Comparison of ENCODE assay signal across 25 mouse cellular contexts in the genomic region with DNA sequence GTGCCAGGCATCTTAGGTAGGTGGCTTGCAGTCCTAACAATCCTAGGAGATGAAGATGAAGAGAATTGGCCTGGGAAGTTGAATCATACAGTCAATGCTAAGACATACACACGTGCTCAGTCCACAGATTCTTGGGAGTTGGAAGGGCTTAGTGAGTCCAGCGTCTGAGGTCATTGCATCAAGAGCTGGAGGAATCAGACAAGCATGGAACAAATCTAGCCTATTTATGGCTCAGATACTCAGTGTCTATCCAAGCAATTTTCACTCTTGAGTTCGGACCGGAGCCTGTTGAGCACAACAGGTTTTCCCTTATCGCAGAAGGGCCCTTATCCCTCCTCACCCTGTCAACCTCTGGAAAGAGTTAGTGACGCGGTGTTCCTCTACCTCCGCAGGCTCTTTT. TPM values are rescaled to one million over a fixed set of nuclear protein-coding genes. Genes with fewer than 3 reads are reported as not detected.
A peak's percentile ranks its signal among the peaks of the same experiment; 100 is the strongest.
DNase-seq lines count a peak whose midpoint lies in the region; ATAC-seq and TF ChIP-seq lines count a peak whose summit lies in the region.
"Had no signal": no experiment of that assay in that cellular context is flagged by ENCODE, and none has a peak within 500 bp of the region (broad histone marks: within the 10 kb centered on the region; RNA-seq: fewer than 3 reads in every experiment).

No protein-coding gene starts in this region.

- no peaks in the 10 kb centered on the region for H3K9me3 ChIP-seq in lung, postnatal 0 days (ENCODE audit: low read length)
- H3K9me3 ChIP-seq: embryonic facial prominence, embryonic 12.5 days; embryonic facial prominence, embryonic 15.5 days; forebrain, embryonic 13.5 days; G1E; hindbrain, embryonic 12.5 days had no signal

- no peak for TF ChIP-seq EP300 in heart, adult 2 months (IDR thresholded peaks at IDR 0.05; ENCODE audit: insufficient read depth, low read depth, low read length)
- TF ChIP-seq EP300 in lung, postnatal 0 days (IDR thresholded peaks at IDR 0.05) = no peak

- H3K36me3 ChIP-seq in heart, adult 2 months (ENCODE audit: control insufficient read depth, insufficient read depth, low read length) = no peaks in the 10 kb centered on the region
- H3K36me3 ChIP-seq in lung, postnatal 0 days (ENCODE audit: insufficient read depth, low read length) = no peaks in the 10 kb centered on the region
- H3K36me3 ChIP-seq: embryonic facial prominence, embryonic 12.5 days; embryonic facial prominence, embryonic 15.5 days; G1E; hindbrain, embryonic 12.5 days had no signal

- no peaks in the 10 kb centered on the region for H3K27me3 ChIP-seq in heart, adult 2 months (ENCODE audit: control insufficient read depth, insufficient read depth, low read length)
- no peaks in the 10 kb centered on the region for H3K27me3 ChIP-seq in lung, postnatal 0 days (replicated peaks; ENCODE audit: insufficient read depth, low read length)
- H3K27me3 ChIP-seq: CH12.LX; embryonic facial prominence, embryonic 12.5 days; embryonic facial prominence, embryonic 15.5 days; forebrain, embryonic 13.5 days; hindbrain, embryonic 12.5 days; Patski had no signal

- H3K4me3 ChIP-seq in heart, adult 2 months = no peak overlapping the region
- H3K4me3 ChIP-seq in lung, postnatal 0 days (ENCODE audit: low read depth, low read length) = no peak overlapping the region
- H3K4me3 ChIP-seq: embryonic facial prominence, embryonic 12.5 days; embryonic facial prominence, embryonic 15.5 days; forebrain, embryonic 13.5 days; hindbrain, embryonic 12.5 days had no signal

- ATAC-seq in lung, postnatal 0 days = peak; percentile 48
- ATAC-seq: hindbrain, postnatal 0 days; inflammation-experienced regulatory T-cells, adult 6 months; Patski had no signal

- no peak for TF ChIP-seq CTCF in heart, adult 2 months (IDR thresholded peaks at IDR 0.05)
- TF ChIP-seq CTCF in lung, postnatal 0 days (IDR thresholded peaks at IDR 0.05) = no peak

- no peaks in the 10 kb centered on the region for H3K4me1 ChIP-seq in heart, adult 2 months (ENCODE audit: control insufficient read depth, insufficient read depth, low read length)
- no peaks in the 10 kb centered on the region for H3K4me1 ChIP-seq in lung, postnatal 0 days (ENCODE audit: insufficient read depth, low read depth, low read length)
- H3K4me1 ChIP-seq: embryonic facial prominence, embryonic 12.5 days; embryonic facial prominence, embryonic 15.5 days; hindbrain, embryonic 12.5 days had no signal

- H3K9ac ChIP-seq in heart, adult 2 months (ENCODE audit: low read depth, low read length) = no peak overlapping the region
- no peak overlapping the region for H3K9ac ChIP-seq in lung, postnatal 0 days (replicated peaks; ENCODE audit: low read depth)
- H3K9ac ChIP-seq: embryonic facial prominence, embryonic 12.5 days; embryonic facial prominence, embryonic 15.5 days; forebrain, embryonic 13.5 days; hindbrain, embryonic 12.5 days had no signal

- H3K4me2 ChIP-seq in lung, postnatal 0 days (replicated peaks; ENCODE audit: low read depth, low read length) = no peak overlapping the region
- H3K4me2 ChIP-seq: embryonic facial prominence, embryonic 12.5 days; embryonic facial prominence, embryonic 15.5 days; forebrain, embryonic 13.5 days; heart, embryonic 11.5 days; hindbrain, embryonic 12.5 days had no signal

- WGBS in heart, adult 2 months = 68% methylated on average over 8 of the region's 8 CpGs
- WGBS in lung, postnatal 0 days = 74% methylated on average over 8 of the region's 8 CpGs

- intact Hi-C loops in heart, adult 2 months (cut with DNase I) = no loop called here

- H3K27ac ChIP-seq in heart, adult 2 months = no peak overlapping the region
- H3K27ac ChIP-seq in lung, postnatal 0 days (ENCODE audit: low read length) = no peak overlapping the region
- H3K27ac ChIP-seq: embryonic facial prominence, embryonic 12.5 days; embryonic facial prominence, embryonic 15.5 days; forebrain, embryonic 13.5 days; hindbrain, embryonic 12.5 days; hindbrain, postnatal 0 days had no signal

- peak; percentile 30 for DNase-seq in cerebellum, adult 9-11 months
- no peak for DNase-seq in cerebellum, adult 9-10 months
- peak; percentile 55 for DNase-seq in heart, adult 11 months
- DNase-seq in heart, adult 2 months = no peak
- peak; percentile 14 for DNase-seq in lung, postnatal 0 days (ENCODE audit: low spot score)
- DNase-seq in lung, postnatal 4 days = no peak
- DNase-seq in ovary, adult 18-20 months (ENCODE audit: low spot score) = no peak
- DNase-seq: adrenal gland, postnatal 10 days; adrenal gland, postnatal 36 days; B cell, adult 2 months had no signal

- TF ChIP-seq POLR2A in heart, adult 2 months (IDR thresholded peaks at IDR 0.05; ENCODE audit: insufficient read depth, low read depth, low read length) = no peak

- H3K79me2 ChIP-seq in heart, adult 2 months (replicated peaks; ENCODE audit: control insufficient read depth, insufficient read depth, low read length) = no peaks in the 10 kb centered on the region

RNA-seq across cellular contexts. Expression of a gene that starts 11.6 kb away (rescaled TPM):
- total RNA-seq in heart, adult 2 months (2021) = not detected
- polyA plus RNA-seq in heart, adult 2 months (2012; rRNA removed) = 0.08 and 0.38 TPM in 2 replicates
- 0.20 and 0.48 TPM in 2 replicates for polyA plus RNA-seq in lung, postnatal 0 days (2015; fragmentation: Nextera tagmentation; extraction: Ambion mirVana)
- total RNA-seq: CH12.LX; common myeloid progenitor, adult 5-6 weeks; G1E; gastrocnemius, postnatal 25 days; heart, adult 8-10 months; heart, postnatal 25 days; hematopoietic stem cell, adult 5-6 weeks; hindbrain, postnatal 0 days had no signal
- polyA plus RNA-seq: embryonic facial prominence, embryonic 15.5 days; G1E; hindbrain, embryonic 12.5 days; inflammation-experienced regulatory T-cells, adult 6 months had no signal

RNA-seq across cellular contexts. Expression of a gene that starts 51.9 kb away (rescaled TPM):
- 1 to 10 TPM; 6.7 to 6.8 TPM for total RNA-seq in heart, adult 2 months (2021)
- 3.0 and 6.1 TPM in 2 replicates for polyA plus RNA-seq in heart, adult 2 months (2012; rRNA removed)
- 11.3 and 12.0 TPM in 2 replicates for polyA plus RNA-seq in lung, postnatal 0 days (2015; fragmentation: Nextera tagmentation; extraction: Ambion mirVana)

RNA-seq across cellular contexts. Expression of a gene that starts 52.0 kb away (rescaled TPM):
- total RNA-seq in heart, adult 2 months (2021) = 1 to 10 TPM; 6.4 to 6.6 TPM
- 3.3 and 6.3 TPM in 2 replicates for polyA plus RNA-seq in heart, adult 2 months (2012; rRNA removed)
- 9.5 and 10.4 TPM in 2 replicates for polyA plus RNA-seq in lung, postnatal 0 days (2015; fragmentation: Nextera tagmentation; extraction: Ambion mirVana)

Comparison
In these comparisons a context has a peak if more than half of its experiments do, and no peak if none do; other contexts are left out.
1. DNase-seq: peak in cerebellum, adult 9-11 months (single experiment), heart, adult 11 months (single experiment) and lung, postnatal 0 days (single experiment); none in cerebellum, adult 9-10 months (single experiment), heart, adult 2 months (0 of 2), lung, postnatal 4 days (0 of 2) and ovary, adult 18-20 months (single experiment).